Mouse (Mus musculus) yolk sac, embryonic 10.5 days (tissue): ENCODE data around the gene Atg2b.
A peak's percentile ranks its signal among the peaks of the same experiment; 100 is the strongest.

Experiments used
- DNase-seq: peaks from one replicate; pipeline ENCODE4 v3.0.0-alpha.2; 2017; ENCODE audit warnings: low spot score

Gene Atg2b

DNA sequence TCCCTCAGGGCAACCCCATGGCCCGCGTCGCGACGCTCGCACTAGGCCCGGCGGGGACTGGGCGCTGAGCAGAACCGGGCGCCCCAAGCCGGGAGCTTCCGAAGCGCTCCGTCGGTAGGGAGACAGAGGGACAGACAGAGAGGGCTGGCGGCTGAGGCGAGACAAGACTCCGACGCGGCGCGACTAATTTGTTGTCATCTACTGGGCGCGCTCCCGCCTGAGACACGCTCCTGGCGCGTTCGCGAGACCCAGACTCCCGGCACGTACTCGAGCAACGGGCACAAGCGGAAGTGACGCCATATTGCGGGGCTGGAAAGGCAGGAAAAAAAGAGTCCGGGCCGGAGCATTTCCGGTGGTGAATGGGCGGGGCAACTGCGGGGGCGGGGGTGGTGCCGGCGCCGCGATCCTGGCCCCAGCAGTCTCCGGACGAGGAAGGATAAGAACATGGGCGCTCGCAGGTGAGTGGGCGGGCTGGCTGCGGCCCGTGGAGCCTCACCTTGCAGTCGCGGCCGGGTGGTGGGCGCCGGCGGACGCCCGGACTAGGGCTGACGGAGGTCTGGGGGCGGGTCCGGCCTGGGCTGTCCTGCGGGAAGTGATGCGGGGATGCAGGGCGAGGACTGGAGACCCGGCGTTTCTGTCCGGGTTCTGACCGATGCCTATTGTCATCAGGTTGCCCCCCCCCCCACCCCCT is at the start of gene Atg2b:
Gene Atg2b (minus strand): TSS at position 211 of the 691 bp plus-strand sequence.
- peak; percentile 96 for DNase-seq

DNA sequence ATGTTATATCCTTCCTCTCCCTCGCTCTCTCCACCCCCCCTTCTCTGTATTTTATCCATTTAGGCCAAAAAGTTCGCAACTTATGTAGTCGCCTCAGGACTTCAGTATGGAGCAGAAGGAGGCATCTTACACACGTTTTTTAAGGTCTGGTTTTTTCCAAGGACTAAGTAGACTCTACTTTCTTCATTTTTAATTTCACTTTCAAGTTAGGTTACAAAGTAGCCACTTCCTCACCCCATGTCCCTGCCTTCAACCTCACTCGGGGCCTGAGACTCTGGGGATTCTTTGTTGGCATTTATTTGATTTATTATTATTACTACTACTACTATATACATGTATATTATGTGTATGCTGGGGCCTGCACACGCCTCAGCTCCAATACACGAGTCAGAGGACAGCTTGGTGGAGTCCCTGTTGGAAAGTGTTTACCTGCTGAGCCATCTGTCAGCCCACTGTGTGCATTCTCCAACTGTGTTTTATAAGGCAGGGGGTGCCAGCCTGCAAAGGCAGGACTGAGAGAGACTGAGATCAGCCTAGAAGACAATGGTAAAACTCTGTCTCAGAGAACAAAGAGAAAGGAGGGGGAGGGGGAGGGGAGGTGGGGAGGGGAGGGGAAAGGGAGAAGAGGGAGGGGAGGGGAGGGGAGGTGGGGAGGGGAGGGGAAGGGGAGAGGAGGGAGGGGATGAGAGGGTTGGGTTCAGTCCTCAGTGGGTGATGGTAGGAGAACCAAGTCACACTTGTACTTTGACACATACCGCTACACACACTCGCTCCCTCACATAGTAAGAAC is 48.6 kb upstream of the Atg2b start:
- DNase-seq: no peak

DNA sequence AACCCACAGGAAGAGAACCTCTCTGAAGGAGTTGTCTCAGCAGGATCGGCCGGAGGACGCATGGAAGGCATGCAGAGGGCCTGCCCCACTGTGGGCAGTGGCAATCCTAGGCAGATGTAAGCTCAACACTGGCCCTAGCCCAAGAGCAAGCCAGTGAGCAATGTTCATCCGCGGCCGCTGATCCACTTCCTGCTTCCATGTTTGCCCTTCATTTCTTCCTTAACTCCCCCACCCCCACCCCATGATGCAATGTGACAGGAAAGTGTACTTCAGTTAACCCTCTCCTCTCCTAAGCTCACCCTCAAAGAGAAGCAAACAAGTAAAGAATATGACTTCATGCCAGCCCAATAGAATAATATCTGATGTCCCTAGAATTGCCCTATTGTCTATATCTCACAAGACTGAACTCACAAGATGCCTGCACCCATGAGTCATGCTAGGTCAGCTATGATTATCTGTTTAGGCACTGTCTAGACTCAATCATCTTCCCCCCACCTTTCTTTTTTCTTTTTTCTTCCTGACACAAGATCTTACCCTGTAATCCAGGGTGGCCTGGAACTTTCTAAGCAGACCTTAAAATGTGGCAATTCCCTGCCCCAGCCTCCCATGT is 45.9 kb upstream of the Atg2b start:
- DNase-seq: peak; percentile 28

DNA sequence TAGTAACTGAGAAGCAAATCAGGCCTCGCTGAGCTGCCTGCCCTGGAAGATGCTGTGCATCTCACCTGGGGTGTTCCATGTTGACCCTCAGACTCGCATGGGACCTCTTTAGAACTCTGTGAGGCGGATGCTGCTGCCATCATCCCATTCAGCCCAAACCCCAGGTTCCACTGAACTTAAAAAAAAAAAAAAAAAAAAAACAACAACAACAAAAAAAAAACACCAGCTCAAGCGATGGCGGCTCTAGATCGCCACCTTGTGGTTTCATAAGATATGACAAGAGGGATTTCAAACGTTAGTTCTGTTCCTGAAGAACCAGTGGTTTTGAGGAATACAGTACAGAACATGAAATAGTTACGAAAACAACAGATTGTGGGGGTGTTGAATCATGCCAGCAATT is 43.0 kb upstream of the Atg2b start:
- DNase-seq: no peak

DNA sequence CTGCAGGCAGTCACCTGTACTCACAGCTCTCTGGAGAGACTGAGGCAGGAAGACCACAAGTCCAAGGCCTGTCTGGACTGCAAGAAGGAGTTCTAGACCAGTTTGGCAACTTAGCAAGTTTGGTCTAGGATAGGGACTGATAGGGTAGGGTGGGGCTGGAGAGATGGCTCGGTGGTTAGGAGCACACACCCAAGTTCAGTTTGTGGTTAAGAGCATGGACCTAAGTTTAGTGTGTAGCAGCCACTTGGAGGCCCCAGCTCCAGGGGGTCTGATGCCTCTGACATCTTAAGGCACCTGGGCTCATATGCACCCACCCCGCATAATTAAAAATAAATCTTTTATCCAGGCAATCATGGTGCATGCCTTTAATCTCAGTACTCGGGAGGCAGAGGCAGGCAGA is 42.3 kb upstream of the Atg2b start:
- no peak for DNase-seq

DNA sequence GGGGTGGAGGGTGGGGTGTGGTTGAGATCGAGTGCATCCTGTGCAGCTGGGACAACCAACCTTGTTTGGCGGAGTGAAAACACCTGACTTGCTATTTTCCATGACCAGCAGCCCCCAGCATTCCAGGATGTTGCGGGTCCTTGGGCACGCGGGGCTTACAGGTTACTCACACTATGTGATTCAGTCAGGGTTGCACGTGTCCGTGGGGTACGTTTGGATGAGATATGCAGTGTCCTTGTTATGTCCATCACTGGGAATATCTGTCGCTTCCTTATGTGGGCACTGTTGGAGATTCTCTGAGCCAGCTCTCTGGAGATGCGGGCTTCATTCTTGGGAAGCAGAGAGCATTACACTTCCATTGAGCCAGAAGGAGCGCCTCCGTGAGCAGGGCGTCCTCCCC is 40.7 kb upstream of the Atg2b start:
- DNase-seq: no peak

DNA sequence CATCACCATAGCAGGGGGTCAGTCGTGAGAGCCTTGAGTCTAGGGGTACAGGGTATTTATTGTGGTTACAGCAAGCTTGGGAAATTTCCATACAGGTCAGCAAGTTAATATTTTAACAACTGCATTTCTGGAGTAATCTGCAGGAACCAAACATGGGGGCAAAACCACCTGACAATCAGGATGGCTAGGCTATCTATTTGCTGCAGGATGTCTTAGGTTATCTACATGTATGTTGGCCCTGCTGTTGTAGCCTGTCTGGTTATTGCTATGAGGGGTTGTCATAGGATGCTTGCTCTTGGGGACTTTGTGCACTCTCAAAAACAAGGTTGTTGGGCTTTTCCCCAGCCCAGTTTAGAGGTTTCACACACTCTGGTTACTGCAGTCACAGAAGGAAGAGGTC is 39.6 kb upstream of the Atg2b start:
- no peak for DNase-seq

DNA sequence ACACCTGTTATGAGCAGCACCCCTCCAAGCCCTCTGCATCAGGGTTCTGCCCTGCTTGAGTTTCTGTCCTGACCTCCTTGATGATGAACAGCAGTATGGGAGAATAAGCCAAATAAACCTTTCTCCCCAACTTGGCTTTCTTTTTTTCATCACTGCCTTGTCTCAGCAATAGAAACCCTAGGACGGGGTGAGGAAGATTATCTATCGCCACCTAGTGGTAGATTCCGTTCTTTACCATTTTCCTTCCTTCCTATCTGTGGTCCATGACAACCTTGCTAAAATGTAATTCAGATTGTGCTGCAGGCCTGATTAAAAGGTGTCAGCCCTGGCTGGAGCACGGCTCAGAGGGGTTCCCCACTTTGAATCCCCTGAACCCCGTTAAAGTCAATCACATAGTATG is 37.6 kb upstream of the Atg2b start:
- DNase-seq: peak; percentile 24

DNA sequence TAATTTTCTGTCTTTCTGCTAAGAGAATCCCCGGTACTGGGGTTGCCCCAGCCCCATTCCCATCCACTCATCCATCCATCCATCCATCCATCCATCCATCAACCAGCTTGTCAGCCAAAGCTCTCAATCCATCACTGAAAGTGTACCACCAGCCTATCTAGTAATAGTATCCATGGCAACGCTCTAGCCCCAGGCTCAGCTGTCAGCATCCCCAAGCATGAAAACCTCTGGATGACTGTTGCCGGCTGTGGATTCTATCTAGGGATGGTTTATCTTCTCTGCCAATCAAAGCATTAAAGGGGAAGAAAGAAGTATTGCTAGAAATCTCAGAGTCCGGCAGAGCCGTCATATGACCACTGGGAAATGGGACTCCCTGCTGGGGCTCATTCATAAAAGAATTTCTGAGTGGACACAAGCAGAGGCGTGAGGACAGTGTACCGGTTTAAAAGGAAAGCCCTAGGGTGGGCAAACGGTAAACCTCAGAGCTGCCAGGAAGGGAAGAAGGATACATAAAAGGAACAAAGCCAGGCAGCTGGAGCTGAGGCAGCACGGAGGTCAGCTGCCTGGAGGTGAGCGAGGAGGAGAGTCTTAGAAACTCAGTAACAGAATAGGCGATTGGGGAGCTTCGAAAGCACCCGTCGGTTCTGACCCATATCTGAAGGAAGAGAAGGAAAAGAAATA is 36.6 kb upstream of the Atg2b start:
- DNase-seq: no peak

DNA sequence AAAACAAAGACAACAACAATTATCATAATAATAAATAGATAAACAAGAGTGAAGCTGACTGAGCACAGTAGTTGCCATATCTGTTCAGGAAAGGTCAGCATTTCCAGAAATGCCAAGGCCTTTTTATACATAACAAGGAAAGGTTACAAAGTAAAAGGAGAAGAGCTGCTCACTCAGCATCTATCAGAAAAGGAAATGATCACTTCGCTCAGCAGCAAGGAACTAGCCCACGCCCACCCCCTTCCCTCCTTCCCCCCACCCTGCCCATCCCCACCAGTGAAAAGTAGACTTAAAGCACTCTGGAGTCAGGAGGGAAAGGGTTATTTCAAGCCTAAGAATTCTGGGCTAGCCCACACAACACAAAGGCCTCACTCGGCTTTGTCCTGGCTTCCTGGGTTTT is 35.2 kb upstream of the Atg2b start:
- DNase-seq: no peak

DNA sequence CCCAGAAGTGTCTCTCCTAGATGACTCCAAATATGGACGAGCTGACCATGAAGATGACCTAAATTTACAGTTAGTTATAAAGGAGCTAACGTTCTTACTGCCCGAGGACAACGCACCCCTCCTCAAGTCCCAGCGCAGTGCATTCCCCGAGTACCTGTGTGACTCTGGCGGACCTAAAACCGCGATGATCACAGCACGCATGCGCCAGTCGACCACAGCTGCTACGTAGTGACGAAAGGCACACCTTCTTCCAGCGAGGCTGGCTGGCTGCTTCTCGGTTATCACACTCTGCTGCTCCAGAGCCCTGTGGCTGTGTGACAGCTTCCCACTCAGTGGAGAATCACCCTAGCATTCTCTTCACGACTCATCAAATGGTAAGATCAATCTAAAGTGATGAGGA is 33.6 kb upstream of the Atg2b start:
- DNase-seq: no peak

DNA sequence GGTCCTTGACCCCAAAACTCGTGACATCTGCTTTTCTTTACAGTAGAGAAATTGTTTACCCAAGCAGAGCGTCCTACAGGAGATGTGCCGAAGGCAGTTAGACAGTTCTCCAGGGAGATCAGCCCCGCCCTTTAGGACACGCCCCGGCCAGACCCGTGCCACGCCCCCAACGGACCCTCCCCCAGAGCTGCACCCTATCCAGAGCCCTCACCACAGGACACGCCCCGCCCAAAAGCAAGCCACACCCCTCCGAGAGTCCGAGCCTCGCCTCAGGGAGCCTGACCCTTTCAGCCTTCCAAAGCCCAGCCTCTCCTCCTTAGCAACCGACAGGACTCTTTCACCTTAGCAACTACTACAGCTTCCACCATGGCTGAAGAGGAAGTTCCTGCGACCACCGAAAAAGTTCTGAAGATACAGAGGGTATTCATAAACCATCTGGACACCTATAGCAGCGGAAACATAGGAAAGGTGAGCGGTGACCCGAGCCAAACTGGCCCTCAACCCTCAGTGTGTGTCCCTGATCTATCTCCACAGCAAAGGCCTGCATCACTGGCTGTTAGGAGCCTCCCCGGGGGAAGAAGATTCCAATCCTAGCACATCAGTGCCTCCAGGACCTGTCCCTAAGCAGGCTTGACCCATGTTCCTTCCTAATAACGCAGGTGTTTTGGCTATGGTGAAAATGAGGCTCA is 20.9 kb upstream of the Atg2b start, which contains the start of gene Ak7:
Gene Ak7 (plus strand): TSS at position 178 of the 689 bp plus-strand sequence.
- peak; percentile 94 for DNase-seq

DNA sequence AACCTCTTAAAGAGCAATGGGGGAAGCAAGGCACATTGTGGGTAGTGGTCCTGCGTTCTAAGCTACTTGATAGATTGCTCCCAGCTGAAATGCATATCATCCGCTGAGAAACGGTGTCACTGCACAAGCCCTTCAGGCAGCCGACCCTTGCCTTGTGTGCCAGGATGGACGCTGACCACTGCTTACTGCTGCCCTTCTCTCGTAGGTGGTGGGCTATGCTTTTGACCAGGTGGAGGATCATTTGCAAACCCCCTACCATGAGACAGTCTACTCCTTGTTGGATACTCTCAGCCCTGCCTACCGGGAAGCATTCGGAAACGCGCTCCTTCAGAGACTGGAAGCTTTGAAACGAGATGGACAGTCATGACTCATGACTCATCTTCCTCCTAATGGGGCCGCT is 15.4 kb upstream of the Atg2b start:
- no peak for DNase-seq

DNA sequence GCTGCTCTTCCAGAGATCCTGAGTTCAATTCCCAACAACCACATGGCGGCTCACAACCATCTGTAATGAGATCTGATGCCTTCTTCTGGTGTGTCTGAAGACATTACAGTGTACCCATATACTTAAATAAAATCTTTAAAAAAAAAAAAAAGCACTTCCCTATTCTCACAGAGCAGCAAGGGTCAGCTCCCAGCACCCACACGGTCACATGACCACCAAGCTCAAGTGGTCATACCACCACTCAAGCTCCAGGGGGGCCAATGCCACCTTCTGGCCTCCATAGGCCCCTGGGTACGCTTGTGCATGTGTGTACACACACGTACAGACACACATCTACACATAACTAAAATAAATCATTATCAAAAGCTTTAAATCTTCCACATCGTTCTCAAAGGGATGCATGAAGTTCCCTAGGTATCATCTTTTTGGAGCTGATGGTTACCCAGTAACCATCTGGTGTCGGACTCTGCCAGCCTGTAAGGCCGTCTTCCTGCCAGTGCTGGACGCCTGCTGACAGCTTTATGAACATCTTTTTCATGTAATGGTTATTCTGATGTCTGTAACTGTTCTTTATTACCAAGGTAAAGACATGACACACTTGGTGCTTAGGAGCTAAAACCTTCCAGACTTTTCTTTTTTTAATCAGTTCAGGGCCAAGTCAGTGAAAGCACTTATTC is 12.2 kb upstream of the Atg2b start:
- no peak for DNase-seq

DNA sequence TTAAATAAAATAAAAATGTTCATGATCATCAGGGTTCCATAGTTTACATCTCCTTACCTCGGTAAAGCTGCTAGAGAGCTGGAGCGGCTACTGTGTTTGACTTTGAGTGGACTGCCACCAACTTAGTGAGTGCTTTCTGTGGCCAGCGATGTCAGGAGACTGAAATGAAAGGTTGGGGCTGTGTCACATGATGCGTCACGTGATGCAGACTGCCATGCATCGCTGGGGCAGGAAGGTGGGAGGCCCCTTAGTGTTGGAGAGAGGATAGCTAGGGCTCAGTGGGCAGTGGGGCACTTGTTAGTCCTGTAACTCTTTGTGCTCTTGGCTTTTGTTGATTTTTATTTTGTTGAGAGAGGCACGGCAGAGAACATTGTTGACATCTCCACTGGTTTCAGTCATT is 10.8 kb upstream of the Atg2b start:
- no peak for DNase-seq

DNA sequence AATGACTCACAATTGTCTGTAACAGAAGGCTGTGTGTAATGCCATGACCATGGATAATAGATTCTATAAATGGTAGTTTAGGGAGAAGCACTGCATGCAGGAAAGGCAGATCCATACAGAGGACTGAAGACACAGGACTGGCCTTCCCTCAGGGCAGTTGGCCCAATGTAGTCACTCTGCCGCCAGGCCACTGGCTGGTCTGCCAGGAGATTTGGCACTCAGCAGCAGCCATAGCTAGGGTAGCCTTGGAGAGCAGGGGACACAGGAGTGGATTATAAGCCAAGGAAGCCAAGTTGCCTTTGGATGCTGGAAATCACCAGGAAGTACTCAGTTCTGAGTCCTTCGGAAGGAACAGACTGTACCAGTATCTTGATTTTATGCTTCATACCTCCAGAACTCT is 9.0 kb upstream of the Atg2b start:
- no peak for DNase-seq

DNA sequence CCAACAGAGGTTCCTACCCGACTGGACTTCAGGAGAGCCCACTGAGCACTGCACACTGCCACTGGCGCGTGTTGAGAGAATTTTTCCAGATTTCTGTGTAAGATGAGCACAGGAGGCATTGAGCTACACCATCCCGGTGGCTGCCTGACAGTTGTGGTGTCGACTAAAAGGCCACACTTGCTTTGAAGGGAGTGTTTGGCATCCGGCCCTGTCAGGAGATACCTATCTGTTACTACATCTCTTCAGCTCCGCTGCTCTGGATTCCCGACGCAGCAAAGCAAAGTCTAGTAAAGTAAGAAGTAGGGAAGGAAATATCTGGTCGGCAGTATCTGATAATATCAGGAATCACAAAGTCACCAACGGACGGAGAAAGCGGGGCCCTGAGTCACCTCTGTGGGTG is 4.4 kb upstream of the Atg2b start:
- no peak for DNase-seq

DNA sequence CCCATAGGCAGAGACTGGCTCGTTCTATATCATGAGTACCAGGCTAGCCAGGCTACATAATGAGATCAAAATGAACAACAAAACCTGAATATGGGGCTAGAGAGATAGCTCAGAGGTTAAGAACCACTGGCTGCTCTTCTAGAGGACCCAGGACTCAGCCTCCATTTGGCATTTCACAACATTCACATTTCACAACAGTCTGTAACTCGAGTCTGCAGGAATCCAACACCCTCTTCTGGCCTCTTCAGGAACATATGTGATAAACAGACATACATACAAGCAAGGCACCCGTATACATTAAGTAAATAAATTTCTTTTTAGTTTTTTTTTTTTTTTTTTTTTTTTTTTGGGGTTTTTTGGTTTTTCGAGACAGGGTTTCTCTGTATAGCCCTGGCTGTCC is 3.5 kb upstream of the Atg2b start:
- DNase-seq: peak; percentile 33

DNA sequence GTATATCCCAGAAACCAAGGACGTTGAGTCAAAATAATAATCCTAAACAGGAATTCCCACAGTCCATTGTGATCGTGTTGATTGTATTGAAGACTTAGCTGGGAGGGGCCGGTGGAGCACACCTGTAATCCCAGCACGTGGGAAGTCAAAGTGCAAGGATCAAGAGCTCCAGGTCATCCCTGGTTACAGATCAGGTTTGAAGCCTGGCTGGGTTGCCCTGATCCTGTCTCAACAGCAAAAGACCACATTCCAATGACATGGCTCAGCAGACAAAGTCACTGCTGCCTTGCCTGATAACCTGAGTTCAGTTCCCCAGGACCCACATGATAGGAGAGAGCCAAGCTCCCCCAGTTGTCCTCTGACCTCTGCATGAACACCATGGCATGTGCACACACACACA is 2.4 kb upstream of the Atg2b start:
- peak; percentile 87 for DNase-seq

DNA sequence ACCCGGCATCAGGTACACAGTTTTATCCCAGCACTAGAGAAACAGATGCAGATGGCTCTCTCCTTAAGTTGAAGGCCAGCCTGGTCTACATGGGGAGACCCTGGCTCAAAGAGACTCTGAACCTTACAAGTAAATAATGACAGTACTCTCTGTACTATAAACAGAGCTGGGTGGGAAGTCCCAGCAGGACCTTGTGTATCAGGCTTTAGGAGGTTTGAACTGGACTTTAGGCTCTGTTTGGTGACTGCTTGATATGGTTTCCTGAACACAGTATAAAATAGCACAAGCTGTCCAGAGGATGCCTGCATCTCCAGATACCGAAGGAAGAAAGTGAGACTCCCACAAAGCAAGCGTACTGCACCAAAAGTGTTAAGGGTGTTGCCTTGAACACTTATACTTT is 1.8 kb upstream of the Atg2b start:
- peak; percentile 59 for DNase-seq
